Mouse (Mus musculus) urinary bladder, postnatal 25 days (tissue): Measurements from ENCODE around the gene Gstm3.
"Not testable (repeated sequence)": the region's sequence is repeated elsewhere in the genome, so short reads cannot be mapped to it uniquely, and the experiment has no call there.

Experiments used
- DNase-seq: peaks from one replicate; pipeline ENCODE4 v3.0.0; 2022; ENCODE audit warnings: low spot score

Gene Gstm3

DNA sequence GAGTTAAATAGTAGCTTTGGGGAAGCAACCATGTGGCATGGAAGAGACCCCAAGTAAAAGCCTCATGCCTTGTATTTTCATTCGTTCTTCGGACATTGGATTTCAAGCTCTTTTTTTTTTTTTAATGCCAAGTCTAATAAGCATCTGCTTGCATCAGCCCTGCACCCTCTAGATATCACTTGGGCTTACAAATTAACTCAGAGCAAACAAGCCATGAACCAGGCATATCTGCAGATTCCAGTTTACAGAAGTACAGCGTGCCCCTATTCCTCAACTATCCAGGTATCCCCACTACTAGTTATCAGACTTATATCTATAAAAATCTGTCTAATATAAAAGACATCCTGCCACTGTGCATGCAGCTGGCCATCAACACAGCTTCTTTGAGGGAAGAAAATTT, 3.0 kb upstream of the Gstm3 start:
- DNase-seq, result no peak

DNA sequence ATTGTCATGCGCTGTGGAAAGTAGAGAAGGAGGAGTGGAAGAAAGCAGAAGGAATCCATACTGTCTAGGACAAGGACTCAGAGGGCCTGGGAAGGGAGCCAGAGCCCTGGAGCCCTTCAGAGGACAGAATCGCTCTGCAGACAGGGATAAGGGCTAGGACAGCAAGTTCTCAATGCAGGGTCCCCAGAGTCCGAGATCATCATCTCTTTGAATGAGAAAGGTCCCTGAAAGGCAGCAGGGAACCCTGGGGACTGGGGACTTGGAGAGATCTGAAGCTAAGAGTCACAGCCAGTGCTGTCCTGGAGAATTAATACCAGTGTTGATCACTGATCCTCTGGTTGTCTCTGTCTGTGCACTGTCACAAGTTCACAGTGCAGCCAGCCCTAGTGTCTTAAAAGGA, 2.0 kb upstream of the Gstm3 start:
- not testable (repeated sequence) for DNase-seq

DNA sequence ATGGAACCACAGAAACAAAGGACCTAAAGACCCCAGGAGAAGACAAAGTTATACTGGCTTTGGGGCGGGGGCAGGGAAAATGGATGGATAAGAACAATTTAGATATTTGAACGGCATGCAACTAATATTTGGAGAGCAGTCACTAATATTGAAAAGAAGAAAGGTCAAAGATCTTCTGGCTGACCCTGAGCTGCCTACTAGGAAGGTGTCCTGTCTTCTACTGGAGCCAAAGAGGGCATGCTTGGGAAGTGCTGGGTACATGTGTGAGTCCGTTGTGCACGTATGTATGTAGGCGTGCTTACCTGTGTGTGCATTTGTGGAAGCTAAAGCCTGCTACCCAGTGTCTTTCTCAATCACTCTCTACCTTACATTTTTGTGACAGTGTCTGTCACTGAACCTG, 2.5 kb downstream of the Gstm3 start:
- DNase-seq, result no peak

DNA sequence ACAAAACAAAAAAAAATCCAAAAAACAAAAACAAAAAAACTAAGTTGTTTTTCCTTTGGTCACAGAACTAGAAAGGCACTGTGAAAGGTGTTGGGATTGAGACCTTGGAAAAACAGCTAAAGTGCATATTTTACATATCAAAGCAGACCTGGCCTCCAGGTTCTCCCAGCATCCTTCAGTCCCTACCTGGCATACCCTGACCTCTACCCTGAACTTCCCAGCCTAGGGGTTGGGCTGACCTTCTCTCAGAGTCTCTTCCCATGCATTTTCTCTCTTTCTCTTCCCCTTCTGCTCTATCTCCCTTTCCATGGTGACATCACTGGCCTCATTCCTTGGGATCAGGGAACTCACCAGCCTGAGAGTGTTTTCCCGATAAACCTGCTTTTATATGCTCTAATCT, 3.5 kb downstream of the Gstm3 start:
- no peak for DNase-seq

DNA sequence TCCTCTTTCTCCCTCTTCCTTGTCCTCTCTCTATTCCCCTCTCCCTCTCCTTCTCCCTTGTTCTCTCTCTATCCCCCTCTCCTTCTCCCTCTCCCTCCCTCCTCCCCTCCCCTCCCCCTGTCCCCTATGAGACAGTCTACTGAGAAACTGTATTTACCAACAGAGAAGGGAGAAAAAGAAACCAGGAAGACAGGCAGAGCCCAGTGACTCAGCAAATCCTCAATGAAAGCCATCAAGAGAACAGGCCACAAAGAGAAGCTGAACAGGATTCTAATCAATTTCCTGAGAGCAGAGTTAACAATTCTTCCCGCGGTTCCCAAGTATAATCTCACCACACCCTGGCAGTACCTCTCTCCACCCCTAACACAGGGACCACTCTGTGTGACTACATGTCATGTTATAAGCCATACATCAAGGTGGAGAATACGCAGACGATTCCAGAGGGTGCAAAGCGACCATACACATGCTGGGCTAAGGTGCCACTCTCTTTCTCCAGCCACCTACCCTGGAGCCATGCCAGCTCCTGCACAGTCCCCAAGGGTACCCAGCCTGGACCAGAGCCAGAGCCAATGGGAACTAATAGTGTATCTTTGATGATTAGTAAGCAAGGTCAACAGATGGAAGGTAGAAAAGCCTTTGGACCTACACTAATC, 4.3 kb downstream of the Gstm3 start:
- DNase-seq, result no peak

DNA sequence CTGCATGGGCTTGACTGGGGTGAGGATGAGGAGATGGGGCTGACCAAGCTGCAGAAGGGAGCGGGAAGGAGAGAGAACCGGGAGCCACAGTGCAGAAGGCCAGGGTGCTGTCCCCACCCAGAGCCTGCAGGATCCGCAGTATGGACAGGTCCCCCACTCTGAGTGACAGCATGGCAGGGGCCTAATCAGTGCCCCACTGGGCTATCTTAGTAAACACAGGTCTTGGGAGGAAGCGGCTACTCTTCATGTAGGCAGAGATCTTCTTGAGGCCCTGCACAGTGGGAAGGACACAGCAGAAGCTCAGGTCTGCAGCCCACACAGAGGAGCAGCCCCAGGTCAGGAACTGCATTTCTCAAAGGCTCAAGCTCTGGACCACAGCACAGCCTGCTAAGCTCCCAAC, 5.1 kb downstream of the Gstm3 start:
- DNase-seq, result no peak

DNA sequence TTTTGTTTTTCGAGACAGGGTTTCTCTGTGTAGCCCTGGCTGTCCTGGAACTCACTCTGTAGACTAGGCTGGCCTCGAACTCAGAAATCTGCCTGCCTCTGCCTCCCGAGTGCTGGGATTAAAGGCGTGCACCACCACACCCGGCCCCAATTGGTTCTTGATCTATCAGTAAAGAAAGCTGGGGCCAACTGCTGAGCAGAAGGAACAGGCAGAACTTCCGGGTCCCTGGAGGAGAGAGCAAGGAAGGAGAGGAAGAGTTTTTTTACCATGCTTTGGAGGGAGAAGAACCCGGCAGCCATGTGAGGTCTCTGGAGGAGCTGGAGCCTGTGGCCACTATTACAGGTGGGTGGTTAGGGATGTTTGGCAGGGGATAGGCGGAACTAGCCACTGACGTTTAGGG, 13.8 kb downstream of the Gstm3 start:
- not testable (repeated sequence) for DNase-seq

DNA sequence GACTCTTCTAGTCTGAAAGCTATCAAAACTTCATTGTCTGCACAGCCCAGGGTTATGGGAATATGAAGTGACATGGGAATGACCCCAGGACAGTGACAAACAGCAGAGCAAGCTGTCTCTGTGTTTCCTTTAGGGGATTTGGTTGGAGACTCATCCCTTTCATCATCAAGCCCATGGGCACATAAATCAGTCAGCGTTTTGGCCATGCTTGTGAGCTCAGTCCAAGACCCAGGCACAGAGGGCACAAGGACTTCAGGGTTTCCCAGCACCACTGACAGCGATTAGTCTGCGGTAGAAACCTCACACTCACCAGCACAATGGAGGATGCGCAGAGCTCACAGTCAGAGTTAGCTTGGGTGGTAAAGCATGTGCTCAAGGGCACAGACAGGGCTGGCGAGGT, 15.2 kb downstream of the Gstm3 start:
- DNase-seq, result no peak

DNA sequence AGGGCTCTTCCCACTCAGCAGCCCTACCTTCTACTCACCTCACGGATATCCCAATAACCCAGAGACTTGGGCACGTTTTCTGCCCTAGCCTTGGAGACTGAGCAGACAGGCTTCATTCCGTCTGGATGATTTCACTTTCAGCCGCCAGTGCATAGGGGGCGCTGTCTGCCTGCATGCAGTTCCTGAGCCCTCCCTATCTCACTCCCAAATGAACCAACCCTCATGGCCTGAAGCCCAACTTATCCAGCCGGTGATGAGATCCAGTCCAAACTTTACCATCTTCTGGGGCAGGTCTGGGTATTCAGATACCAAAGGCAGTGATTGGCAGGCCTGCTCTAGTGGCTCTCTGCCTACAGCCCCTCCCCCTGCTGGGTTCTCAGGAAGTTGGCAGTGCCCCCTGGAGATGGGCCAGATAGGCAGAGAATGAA, 15.7 kb downstream of the Gstm3 start:
- peak; percentile 74 for DNase-seq

DNA sequence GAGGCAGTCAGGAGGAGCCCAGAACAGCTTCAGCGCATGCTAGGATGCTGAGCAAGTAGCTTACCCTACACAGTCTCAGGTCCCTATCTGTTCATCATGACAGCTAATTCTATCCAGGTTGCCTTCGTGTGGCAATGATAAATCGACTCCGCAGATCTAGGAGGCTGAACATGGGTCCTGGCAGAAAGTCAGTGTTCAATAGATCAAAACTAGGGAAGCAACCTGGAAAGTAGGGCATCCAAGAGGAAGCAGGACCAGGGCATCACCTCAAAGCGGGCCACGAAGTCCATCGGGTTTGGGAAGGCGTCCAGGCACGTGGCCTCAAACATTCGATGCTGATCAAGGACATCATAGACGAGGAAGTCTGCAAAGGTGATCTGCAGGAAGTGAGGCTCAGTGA, 18.6 kb downstream of the Gstm3 start:
- no peak for DNase-seq

DNA sequence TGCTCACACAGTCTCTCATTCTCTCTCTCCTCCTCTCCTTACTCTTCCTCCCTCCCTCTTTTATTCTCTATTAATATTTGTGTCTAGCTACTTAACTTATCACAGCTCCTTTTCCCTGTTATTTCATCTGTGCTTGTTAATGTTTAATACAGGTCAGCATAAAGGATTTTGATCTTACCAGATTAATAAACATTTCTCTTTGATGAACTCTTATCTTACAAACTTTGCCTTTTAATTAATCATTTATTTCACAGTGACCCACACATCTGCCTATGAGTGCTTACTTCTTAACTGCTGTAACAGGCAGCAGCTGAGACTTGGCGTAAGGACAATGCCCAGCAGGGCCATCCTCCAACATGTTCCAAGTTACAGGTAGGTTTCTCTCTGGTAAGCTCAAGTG, 19.6 kb downstream of the Gstm3 start:
- DNase-seq, result not testable (repeated sequence)

DNA sequence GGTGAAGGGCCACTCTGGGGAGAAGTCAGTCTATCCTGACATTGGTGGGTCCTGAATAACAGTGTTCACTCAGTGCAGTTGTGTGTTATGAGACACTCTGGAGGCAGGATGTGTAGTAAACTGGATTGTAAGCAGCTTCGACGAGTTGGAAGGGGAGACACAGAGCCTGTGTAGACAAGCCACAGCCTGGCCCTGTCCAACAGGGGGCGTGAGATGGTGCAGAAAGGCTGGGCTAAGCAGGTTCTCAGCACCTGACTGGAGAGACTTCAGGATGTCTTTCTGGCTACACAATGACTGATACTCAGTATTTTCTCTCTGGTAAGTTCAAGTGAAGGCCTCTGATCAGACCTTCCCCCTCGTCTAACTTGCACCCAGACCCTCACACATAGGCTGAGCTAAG, 23.4 kb downstream of the Gstm3 start:
- no peak for DNase-seq

DNA sequence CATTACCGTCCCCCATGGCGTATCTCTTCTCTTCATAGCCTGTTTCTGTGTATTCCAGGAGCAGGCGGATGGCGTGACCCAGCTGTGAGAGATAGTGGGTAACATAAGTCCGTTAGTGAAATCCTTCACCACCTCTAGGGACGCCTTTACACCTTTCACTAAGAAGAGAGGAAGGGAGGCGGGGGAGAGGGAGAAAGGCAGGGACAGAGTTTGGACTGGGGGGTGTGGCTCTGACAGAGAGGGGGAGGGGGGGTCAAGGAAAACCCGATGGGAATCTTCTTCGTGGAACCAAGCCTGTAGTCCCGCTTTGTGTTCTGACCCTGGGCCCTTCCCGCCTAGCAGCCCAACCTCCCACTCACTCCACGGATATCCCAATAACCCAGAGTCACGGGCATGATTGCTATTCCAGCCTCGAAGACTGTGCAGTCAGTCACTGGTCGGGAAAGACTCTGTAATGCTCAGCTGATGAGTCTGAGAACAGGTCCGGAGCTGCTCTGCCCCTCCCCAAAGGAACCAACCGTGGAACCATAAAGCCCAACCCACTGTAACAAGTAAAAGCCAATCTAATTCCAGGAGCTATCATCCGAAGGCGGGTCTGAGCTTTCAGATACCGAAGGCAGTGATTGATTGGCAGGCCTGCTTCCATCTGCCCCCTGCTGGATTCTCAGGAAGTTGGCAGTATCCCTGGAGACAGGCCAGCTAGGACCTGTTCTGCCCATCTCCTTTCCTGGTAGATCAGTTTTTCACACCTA, 25.7 kb downstream of the Gstm3 start, which contains the start of gene Gstm6:
Gene Gstm6 (minus strand): TSS at position 511 of the 752 bp plus-strand sequence.
- no peak for DNase-seq

DNA sequence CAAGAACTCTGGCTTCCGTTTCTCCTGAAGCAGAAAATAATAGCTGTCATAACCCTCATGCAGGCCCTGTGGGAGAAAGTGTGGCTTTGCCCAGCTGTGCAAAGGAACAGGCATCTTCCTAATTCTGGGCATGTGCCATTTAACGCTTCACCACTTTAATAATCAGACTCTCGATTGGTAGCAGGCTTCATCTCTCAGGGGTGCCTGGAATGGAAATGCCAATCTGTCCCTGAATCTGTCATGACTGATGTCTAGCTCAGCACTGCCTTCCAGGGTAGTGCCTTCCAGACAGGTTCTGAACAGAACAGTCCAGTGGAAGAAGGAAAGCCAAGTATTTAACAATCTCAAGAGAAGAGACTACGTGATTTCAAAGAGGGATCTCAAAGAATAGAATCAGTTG, 27.8 kb downstream of the Gstm3 start:
- no peak for DNase-seq

DNA sequence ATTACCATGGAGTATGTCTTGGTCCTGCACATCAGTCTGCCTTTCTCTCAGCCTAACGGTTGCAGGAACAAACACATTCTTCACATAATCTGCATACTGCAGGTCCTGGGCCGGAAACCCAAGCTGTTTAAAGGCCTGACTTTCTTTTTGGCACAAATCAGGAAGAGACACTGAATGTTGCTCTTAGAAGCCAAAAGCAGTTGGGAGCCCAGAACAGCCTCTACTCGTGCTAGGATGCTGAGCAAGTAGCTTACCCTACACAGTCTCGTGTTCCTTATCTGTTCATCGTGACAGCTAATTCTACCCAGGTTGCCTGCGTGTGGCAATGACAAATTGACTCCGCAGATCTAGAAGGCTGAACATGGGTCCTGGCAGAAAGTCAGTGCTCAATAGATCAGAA, 28.6 kb downstream of the Gstm3 start:
- DNase-seq, result no peak

DNA sequence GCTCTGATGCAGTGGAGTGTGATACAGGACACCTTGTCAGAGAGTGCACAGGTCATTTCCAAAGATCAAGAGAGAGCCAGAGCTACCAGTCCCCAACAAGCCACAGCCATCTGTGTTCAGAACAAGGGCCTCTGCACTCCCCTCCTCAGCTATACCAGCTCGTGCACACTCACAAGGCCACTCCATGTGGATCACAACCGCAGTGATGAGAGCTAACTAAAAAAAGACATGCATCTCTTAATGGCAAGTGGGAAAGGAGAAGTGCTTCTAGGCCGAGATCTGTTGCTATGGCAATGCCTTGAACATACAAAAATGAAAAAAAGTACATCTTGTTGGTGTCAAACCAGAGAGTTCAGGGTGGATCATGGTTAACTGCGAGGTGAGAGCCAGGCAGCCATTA, 29.3 kb downstream of the Gstm3 start:
- no peak for DNase-seq

DNA sequence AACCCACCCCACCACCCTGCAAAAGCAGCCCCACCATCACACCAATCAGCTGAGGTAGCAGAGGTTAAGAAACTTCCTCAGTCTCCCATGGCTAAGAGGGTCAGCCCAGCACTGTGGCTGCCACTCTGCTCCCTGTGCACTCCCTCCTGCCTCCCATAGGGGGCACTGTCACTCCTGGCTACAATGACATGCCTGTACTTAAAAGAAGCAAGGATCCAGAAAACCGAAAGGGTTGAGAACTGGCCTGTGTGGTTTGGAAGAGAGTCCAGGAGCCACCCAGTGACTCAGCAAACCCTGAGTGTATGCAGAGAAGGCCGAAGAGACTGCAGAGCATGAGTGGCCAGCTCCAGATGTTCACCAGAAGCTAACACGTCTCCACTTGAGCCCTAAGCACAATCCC, 29.7 kb downstream of the Gstm3 start:
- peak; percentile 74 for DNase-seq

DNA sequence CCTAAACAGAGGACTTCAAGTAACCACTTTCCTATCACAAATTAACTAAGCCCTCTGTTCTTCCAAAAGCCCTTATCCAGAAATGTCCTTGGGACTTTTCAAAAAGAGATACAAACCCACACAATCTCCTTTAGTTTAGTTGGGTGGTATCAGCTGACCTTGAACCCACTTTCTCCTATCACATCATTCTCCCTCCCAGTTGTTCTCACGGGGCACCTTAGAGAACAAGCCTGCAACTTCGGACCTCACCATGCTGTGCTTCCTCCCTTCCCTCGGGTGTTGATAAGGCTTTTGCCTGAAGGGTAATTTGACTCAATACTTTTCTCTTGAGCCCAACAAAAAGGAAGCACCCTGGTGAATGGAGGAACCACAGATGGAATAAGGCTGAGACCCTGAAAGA, 33.2 kb downstream of the Gstm3 start:
- no peak for DNase-seq

DNA sequence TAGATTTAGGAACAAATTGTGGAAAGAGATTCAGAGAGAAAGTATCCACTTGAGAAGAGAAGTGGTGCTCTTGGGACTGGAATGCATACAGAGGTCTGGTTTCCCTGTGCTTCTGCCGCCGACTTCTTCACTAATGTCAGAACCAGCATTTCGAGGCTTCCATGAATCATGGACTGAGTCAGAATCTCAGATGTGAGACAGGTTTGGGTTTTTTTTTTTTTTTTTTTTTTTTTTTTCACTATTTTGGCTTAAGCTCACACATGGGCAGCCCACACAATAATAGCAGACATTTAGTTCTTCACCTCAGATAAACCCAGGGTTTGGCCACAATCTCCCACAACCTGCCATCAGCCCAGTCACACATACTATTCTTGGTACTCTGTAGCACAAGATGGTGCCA, 33.8 kb downstream of the Gstm3 start:
- DNase-seq, result no peak

DNA sequence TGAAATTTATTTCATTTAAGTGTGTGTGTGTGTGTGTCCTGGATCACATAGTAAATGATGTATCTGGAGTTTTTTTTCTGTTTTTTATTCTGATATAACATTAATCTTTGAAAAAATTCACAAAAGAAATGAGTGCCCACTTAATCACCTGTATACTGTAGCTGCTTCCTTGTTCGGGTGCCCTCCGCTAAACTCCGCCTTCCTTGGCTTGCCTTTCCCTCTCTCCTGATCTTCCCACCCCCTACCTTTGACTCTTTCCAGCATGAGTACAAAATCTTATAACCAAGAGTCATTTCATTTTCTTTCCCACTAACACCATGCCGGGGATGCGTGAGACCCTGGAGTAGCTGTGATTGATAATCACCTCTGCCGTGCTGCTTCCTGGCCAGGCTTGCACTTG, 37.0 kb downstream of the Gstm3 start:
- DNase-seq, result no peak

DNA sequence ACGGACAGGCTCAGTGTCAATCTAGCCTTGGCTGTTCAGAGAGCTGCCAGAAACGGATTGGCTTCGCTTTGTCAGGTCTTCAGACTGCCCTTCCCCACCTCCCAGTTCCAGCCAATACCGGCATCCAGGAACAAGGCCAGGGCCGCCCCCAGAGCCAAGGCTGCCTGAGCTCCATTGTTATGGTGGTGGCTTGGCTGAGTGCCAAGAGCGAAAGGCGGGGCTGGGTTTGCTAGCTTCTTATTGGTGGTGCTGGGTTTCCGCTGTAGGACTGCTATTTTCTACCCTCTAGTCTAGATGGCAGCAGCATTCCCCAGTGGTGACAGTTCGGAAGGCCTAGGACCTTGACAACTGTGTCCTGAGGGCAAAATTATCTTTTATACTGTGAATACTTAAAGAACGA, 37.4 kb downstream of the Gstm3 start, which contains the start of gene Gstm7:
Gene Gstm7 (minus strand): TSS at position 148 of the 400 bp plus-strand sequence.
- DNase-seq, result peak; percentile 86

DNA sequence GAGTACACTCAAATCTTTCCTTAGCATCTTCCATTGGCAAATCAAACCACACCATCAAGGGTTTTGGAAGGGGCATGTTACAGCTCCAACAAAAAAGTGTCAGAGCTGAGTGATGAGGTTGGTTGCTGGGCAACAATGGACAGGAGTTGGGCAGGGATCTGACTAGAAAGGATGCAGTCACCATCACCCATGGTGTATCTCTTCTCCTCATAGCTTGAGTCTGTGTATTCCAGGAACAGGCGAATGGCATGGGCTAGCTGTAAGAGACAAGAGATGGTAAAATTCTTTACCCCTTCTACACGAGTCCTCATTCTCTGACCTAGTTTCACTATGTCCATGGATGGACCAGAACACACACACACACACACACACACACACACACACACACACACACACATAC, 37.9 kb downstream of the Gstm3 start:
- DNase-seq, result no peak

DNA sequence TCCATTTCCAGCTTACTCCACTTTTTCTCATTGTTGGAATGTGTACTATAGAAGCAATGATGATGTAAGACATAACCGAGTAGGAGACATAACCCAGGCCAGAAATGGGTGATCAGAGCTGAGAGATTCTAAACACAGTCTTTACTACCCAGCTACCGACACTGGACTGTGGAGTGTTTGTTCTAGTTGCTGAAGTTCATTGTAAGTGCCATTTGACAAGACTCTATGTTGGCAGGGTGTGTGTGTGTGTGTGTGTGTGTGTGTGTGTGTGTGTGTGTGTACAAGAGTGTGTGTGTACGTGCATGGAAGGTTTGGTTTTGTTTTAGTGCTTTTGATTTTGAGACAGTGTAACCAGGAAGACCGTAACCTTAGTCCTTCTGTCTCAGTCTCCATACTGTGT, 39.4 kb downstream of the Gstm3 start:
- DNase-seq, result no peak

DNA sequence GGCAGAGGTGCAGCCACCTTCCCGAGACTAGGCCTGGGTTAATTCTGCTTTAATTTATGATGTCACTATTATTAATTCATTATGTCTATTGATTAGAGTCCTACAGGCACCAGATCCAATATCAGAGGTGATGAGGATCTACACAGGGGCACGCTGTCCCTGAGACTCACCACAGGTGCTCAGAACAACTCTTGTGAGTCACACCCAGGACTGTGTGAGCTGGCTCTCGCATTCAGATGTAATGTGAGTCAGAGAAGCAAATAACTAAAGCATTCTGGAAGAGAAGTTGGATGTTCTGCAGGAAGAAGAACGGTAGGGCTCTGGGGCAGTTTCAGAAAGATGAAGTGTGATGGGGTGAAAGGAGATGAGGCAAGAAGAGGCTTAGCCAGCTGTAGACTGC, 39.8 kb downstream of the Gstm3 start:
- DNase-seq, result no peak
